Mouse (Mus musculus): ENCODE measurements at regions not wholly inside any gene's neighbourhood (a gene's known extent, or its start where the extent isn't known, plus 50 kb on each side); places are given as distances from the start of the nearest gene placed in this dataset.
"Not testable (repeated sequence)": the region's sequence is repeated elsewhere in the genome, so short reads cannot be mapped to it uniquely, and the experiment has no call there.

DNA sequence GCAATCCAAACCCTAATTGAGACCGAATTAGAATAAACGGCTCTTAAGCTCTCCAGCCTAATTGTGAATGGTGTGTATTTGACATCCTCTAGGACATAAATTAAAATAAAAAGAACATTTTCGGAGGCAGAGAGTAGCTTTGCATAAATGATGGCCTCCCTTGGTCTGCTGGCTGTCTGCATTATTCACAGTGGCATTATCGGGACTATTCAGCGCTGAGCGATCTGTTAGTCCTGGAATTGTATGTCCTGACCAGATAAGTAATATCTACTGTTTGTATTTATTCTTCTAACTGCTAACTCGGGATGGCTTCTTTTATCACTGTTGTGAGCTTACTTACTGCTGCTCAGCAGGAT lies 299.6 kb downstream of the Chl1 start:
- no peak for DNase-seq (ENCODE audit: low spot score)

DNA sequence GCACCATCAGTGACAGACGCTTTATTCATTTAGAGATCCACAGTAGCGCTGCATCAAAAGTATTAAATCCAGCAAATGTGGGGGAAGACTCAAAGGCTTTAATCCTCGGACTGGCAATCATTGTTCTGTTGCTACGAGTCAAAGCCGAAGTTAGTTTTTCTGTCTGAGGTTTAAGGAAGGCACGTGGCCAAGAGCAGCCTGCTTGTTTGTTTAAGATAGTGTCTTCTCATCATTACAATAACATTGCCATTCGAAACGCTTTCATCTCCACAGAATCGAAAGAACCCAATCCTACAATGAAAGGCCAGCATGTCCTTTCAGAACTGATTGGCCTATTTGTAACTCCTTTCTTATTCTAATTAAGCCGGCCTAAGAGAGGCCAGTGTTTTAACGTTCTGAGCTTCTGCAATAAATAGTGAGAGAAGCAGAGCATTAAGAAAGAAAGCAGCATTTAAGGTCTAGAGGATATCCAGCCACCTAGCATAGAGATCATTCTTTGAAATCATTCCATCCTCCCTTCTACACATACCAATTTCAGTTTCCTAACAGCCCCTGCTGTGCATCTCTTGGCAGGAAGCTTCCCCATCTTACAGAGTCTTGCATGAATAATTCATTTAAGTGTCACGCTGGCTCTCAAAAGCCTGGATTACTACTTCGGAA lies 300.1 kb downstream of the Chl1 start:
- DNase-seq (ENCODE audit: low spot score), result no peak

DNA sequence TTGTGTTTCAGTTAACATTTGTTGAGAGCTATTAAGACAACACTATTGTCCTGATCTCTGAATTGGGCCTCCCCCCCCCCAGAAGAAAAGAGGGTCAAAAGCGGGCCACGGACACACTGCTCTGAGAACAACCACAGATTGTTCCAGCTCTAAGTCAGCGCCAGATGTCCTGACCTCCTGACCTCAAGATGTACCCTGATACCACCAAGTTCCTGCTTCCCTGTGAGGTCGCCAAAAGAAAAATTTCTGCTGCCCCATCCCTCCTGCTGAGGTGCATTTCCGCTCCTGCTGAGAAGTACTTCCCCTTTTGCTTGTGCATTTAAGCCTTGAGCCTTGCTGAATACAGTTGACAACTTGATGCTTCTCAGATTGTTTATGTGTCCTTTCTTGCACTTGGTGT lies 306.0 kb downstream of the Chl1 start:
- DNase-seq (ENCODE audit: low spot score), result not testable (repeated sequence)

DNA sequence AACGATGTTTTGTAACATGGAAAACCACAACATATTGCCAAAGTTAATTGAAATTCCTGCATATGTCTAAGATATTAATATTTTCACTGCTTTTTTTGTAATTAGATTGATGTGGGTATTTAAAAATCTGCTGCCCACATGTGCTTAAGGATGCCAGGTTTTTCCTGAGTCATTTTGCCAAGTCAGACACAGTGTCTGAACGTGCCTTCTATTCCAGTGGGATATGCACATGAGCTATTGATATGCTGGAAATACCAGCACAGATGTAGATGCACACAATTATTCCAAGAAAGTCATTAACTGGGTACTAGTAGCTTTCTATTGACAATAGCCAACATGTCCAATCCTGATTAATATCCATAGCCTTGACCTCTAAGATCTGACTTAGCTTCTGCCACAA lies 315.7 kb downstream of the Chl1 start:
- DNase-seq (ENCODE audit: low spot score), result no peak

DNA sequence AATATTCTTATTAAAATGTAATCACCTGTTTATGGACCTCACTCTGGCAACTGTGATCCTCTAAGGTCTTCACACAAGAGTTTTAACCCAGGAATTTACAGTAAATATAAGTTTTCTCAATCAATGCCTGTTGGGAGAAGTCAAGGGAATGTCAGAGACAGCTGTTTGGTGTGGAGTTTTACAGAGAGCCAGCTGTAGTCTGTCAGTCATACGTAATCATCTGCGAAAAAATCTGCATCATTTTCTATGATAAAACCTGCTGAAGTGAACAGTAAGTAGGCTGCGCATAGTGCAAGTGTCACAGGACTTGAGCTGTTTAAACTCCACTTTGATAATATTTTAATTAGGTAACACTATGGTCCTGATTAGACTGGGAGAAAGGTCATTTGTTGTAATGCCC lies 317.2 kb downstream of the Chl1 start:
- DNase-seq (ENCODE audit: low spot score), result no peak

DNA sequence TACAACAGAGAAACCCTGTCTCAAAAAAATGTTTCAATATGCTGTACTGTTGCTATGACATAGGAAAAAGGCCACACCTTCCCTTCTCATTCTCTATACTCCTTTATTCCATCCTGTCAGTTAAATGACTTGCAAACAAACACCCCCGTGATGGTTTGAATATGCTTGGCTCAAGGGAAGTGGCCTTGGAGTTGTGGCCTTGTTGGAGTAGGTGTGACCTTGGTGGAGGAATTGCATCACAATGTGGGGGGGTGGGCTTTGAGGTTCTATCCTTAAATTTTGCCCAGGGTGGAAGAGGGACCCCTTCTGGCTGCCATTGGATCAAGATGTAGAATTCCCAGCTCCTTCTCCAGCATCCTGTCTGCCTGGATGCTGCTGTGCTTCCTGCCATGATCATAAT lies 318.5 kb downstream of the Chl1 start:
- DNase-seq (ENCODE audit: low spot score), result no peak

DNA sequence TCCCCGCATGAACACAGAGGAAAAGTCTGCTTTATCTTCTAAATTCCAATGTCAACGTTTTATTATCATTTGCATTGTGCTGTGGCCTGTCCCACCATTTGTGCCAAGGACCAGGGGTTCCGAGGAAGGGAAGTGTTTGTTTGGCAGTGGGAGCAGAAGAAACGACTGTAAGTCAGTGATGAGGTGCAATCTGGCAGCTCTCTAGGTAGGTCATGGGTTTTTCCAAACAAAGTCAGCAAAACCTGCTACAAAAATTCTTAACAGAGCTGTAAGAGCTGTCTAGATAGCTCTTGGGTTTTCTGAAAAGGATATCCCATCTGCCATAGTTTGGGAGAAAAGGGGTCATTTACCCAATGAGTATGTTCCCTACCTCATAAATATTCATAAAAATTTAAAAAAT lies 321.9 kb downstream of the Chl1 start:
- DNase-seq (ENCODE audit: low spot score), result no peak

DNA sequence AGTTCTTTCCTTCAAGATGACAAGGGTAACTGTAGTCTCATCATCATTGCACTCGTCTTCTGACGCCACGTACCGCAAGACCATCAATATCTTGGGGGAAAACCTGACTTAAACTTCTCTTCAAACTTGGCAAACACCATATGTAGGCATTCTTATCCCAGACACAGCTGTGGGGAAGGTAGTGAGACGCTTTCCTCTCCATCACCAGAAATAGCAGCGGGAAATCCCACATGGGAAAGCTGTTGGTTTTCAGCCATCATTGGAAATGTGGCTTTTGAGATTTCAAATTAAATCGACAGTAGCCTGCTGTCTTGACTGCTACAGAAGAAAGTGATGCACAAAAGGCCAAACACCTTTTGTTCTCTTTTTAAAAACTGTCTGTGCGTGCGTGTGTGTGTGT lies 322.4 kb downstream of the Chl1 start:
- DNase-seq (ENCODE audit: low spot score), result no peak

DNA sequence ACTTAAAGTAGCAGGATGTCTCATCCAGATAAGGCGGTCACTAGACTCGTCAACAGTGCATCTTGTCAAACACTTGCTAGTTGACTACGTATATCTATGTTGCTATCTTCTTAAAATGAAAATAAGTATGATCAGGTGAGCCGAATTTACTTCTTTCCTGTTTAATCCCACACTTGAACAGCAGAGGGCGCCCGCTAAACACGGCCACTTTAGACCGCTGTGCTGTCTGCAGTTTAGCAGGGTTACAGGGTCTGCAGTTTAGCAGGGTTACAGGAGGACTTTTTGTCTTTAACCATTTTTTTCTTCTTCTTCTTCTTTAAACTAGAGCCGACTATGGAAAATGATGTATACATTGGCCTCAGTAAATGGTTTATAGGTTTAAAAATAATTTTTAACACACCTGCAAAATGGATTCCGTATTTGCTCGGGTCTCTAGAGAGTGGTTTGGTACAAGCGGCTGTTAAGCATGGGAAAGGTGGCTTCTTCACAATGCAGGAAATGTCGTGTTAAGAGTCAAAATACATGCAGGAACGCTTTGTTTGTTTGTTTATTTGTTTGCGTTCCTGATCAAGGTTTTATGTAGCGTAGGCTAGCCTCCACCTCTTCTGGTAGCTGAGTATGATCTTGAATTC lies 323.2 kb downstream of the Chl1 start:
- DNase-seq (ENCODE audit: low spot score), result peak; percentile 16

DNA sequence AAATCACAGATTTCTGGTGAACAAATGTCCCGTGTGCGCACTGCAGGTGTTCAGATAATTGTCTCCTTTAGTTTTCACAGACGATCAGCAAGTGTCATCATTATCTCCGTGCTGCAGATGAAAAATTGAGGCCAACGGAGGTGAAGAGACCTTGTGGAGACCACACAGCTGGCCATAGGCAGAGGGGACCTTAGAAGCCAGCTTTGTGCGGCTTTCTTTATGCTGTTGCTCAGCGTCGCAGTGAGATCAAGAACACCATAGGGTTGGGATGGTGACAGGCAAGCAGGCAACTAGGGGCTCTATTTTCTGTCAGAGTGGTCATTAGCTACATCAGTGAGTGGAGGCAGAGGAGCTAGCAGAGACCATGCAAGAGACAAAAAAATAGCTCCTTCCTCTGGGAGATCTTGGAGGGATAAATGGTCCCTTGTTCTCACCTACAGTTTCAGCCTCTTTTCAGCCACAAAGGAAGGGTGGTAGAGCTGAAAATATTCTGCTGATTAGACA lies 324.4 kb downstream of the Chl1 start:
- DNase-seq (ENCODE audit: low spot score), result no peak

DNA sequence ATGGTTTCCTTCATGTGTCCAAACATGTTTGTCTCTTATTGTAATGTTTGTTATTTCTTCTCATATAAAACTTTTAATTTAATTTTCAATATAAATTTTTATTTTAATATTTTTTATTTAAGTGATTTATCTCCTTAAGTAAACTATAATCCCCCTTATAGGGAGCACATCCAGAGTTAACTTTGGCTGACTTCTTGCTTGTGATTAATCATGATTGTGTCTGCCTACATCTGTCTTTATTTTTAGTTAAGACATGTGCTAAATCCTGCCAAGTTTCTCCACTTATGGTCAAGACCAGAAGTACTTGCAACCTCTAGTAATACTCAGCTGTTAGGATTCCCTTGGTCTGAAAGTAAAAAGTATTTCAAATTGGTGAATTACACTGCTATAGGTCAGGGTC lies 349.4 kb downstream of the Chl1 start:
- no peak for DNase-seq (ENCODE audit: low spot score)

DNA sequence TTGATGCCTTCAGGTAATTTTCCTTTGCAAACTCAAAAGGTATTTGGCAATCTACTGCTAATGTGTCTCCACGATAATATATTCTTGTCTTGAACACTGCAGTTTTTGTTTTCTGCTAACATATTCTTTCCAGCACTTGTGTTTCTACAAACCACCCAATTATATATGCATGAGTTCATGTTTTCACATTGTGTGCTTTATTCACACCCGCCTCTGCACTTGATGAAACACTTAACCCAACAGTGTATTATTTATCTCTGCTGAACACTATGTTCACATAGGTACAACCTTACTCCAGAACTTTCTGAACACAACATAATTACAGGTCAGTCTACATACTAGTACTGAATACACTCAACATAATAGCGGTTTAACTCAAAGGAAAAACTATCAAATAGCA lies 383.1 kb downstream of the Chl1 start:
- no peak for DNase-seq (ENCODE audit: low spot score)

DNA sequence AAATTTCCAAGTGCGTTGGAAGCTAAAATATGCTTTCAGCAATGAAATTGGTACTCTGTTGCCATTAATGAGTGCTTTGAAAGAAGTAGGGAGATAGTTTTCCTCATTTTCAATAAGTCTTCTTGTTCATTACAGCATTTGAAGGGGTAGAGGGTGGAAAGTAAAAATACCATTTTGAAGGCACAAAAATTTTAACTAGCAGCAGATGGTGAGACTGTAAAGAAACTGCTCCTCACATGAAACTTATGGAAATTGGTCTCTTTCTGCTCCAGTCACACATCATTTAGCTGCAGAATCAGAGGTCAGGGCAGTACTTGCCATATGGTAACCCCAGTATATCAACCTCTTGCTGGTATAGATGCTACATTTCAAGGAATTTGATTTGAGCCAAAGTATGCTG lies 414.1 kb downstream of the Chl1 start:
- DNase-seq (ENCODE audit: low spot score), result no peak

DNA sequence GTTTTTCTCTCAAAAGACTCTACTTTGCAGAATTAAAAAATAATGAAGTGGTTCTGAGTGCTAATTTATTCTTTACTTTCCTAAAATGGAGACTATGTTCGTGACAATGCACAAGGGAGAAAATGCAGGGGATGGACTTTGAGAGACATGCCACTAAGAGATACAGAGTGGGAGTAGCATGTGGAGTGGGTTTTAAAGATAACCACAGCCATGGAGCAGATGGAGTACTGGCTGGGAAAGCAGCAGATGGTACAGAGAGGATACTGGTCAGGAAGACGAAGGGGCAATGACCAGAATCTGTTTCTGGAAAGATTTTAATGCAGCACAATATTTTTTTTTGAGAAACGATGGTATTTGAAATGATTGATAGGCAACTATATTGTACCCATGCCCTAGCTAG lies 416.7 kb downstream of the Chl1 start:
- no peak for DNase-seq (ENCODE audit: low spot score)

DNA sequence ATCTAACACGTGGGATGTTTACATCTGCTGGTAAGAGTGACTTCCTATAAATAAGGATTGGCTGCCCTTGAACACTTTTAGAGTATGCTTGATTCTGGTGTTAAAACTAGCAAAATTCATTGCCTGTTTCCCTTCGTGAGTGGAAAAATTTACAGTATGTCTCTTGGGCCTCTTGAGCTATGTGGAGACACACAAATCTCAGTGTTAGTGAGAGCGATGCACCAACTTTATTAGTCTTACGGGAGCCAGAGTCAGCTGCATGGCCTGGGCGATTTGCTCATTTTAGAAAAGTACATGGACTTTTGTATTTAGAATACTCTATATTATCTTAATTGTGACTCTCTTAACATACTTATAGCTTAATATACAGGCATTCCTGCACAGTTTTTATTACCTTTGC lies 430.0 kb downstream of the Chl1 start:
- no peak for DNase-seq (ENCODE audit: low spot score)

DNA sequence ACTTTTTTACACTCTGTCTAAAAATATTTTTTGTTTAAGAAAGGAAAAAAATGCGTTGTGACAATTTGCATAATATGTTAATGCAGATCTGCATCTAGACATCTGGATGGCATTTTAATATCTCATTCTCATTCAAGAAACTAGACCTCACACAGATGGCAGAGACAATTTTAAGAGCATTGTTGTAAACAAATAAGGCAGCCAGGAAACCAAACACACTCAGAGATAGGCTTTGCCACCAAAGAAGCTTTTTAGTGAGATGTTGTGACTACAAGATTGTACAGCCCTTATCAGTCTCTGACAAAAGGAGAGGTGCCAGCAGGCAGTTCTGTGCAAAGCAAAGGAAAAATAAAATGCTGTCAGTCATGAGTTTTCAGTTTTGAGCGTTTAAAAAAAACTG lies 434.0 kb downstream of the Chl1 start:
- no peak for DNase-seq (ENCODE audit: low spot score)

DNA sequence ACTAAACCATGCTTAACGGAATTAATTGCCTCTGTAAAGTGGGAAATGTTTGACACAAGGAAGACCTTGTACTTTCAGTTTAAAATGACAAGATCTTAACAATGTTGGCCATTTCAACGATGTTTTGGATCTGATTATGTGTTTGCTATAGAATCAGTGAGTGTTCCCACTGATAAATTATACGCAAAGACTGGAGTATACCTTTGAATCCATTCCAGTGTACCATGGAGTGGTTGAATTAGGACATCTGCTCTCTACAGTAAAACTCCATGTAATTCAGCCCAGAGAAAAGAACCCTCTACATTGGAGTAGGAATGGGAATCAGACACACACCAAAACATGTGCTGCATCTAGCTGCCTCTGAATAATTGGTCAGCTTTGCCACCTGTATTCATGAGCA lies 437.1 kb downstream of the Chl1 start:
- DNase-seq (ENCODE audit: low spot score), result no peak

DNA sequence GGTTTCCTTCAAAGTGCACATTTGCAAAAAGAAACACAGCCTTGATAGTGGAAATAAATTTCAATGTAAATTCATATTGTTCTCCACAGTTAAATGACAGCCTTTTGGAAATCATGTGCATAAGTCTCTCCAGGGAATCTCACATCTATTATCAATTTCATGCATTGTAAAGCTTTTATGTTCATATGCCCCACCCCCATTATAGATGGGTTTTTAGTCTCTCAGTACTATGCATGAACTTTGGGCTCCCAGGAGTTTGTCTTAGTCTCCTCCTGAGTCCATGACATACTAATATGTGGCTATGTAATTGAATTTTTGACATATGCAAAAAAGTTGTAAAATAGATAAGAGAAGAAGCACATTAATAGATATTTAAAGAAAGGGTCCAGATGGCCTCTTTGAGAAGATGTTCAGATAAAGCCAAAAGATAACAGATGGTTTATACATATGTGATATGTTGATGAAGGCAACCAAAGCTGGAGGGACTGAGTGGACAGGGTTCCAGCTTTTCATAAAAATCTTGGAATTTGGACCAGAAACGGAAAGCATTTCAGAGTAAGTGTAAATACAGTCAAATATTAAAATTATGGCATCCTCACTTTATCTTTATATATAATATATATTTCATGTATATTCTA lies 442.9 kb downstream of the Chl1 start:
- DNase-seq (ENCODE audit: low spot score), result no peak

DNA sequence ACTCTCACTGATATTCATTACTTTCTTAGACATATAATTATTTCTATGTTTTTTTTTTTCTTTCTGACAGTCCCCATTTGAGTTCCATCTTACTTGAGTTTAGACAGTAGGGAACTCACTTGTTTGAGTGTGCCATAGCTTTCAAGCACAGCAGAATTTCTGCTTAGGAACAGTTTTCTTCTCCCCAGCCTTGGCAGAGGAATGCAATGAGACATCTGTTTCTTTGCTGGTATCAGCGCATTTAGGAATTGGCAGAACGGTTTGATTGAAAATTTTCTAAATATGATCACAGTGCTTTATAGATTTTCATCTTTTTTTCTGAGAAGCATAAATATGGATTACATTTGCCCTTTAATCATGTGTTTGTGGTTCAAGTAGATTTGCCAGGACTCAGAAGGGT lies 448.6 kb downstream of the Chl1 start:
- DNase-seq (ENCODE audit: low spot score), result no peak

DNA sequence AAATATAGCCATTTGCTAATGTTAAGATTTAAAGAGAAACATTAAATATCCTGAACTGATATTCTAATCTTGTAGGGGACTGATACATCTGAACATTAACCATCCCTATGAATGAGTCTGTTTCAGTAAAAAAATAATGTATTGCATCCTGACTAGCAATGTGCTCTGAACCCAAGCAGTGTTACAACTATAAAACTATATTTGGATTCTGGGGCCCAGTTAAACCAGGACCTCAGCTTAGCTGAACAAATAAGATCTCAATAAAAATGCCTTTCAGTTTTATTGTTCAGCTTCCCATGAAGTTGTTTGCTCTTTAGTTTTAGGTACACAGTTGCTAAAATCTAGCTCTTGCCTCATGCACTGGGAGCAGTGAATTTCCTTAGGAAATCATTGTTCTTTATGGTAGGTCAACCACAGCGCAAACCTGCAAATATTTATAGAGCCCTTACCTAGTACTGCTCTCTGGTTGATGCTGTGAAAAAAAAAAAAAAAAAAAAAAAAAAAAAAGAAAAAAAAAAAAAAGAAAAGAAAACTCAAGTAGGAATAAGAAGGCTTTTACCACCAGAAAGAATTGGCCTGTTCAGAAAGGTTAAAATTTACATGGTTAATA lies 457.5 kb downstream of the Chl1 start:
- no peak for DNase-seq (ENCODE audit: low spot score)

DNA sequence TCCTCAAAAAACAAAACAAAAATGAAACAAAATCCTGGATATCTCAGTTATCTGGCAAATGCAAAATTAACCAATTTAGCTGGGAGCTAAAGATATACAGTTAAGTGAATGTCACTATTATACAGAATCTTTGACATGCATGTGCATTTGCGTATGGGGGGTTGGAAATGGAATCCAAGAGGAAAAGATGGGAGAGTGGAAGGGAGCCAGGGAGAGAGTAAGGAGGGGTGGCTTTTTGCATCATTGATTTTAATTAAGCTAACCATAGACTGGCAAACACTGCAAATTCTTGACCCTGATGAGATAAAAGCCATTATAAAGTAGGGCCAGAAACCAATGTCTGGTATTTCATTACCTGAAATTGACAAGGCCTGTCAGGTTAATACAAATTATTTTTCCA lies 488.8 kb downstream of the Chl1 start:
- DNase-seq (ENCODE audit: low spot score), result no peak

DNA sequence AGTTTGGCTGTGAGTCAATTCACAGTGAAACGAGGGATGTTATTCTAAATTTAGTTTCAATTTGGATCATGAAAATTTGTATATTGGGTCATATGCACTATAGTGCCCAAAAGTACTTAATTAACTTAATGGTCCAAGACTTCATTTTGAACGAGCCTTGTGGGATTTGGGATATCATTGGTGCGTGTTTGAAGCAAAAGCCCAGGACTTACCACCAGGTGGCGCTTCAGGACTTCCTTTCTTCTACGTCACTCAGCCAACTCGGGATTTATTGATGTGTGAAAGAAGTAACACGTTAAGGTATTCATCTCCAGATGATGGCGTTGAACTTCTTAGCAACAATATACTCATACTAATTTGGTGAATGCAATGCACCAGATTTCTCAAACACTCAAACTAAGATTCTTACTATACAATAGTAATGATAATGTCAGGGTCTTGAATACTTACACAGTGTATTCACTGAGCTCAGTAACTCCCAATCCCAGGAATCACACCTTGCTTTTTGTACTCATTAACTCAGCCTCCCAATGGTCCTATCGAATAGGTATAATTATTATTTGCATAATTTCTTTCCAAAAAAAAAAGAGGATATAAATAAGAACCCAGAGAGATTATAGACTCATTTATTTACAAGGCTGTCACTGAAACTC lies 464.0 kb upstream of the Cntn6 start:
- peak; percentile 32 for DNase-seq (ENCODE audit: low spot score)

DNA sequence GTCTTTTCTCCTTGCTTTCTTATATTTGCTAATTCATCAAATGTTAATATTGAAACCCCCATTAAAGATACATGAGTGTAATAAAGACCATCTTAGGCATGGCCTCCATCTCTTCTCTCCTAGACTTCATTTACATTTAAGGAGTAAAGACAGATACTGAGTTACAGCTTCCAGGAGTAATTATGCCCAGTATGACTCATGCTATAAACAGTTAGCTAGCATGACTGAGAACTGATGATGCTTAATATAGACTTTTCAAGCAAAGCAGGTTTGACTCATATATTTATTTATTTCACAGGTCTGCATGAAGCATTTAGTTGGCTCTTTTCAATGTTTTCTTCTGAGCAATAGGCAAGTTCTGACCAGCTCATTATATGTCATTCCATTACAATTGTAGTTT lies 453.7 kb upstream of the Cntn6 start:
- no peak for DNase-seq (ENCODE audit: low spot score)
